Mouse (Mus musculus): Measurements from ENCODE around the gene Gemin4. TPM values are rescaled to one million over a fixed set of nuclear protein-coding genes. Genes with fewer than 3 reads are reported as not detected.

Gene Gemin4
- 1.8 and 2.0 TPM in 2 replicates for polyA plus RNA-seq (2012; ENCODE audit: low replicate concordance)

GRCm38 (mm10) chr11:76217390-76217800 is at the start of gene Gemin4, which contains the start of gene Dbil5:
Gene Gemin4, minus strand, starts transcription at chr11:76217664.
Gene Dbil5, plus strand, starts transcription at chr11:76217608.

GRCm38 (mm10) chr11:76242901-76243810 is 25.7 kb upstream of the Gemin4 start, which contains the start of the genes Mrm3 and Glod4:
Gene Mrm3, plus strand, starts transcription at chr11:76243715.
Gene Glod4, minus strand, starts transcription at chr11:76243725.

GRCm38 (mm10) chr11:76179495-76180145 is 37.8 kb downstream of the Gemin4 start, which contains the start of the genes Vps53 and Fam57a:
Gene Vps53, minus strand, starts transcription at chr11:76179647.
Gene Fam57a, plus strand, starts transcription at chr11:76179671.

Other genes starting within 250 kb of the Gemin4 start
- 0.15 and 1.0 TPM in 2 replicates for gene 1700016K19Rik, start 217.8 kb downstream of the Gemin4 start, polyA plus RNA-seq (2012; ENCODE audit: low replicate concordance)
- 27.0 and 42.8 TPM in 2 replicates for gene Rflnb, start 189.9 kb downstream of the Gemin4 start, polyA plus RNA-seq (2012; ENCODE audit: low replicate concordance)
- 20.7 and 25.8 TPM in 2 replicates for gene Vps53, start 38.0 kb downstream of the Gemin4 start, polyA plus RNA-seq (2012; ENCODE audit: low replicate concordance)
- gene Fam57a, start 38.0 kb downstream of the Gemin4 start, polyA plus RNA-seq (2012; ENCODE audit: low replicate concordance): 0.92 and 1.4 TPM in 2 replicates
- not detected in 2 replicates for gene Dbil5, start 56 bp downstream of the Gemin4 start, polyA plus RNA-seq (2012; ENCODE audit: low replicate concordance)
- gene Mrm3, start 26.1 kb upstream of the Gemin4 start, polyA plus RNA-seq (2012; ENCODE audit: low replicate concordance): 5.7 and 5.9 TPM in 2 replicates
- gene Glod4, start 26.1 kb upstream of the Gemin4 start, polyA plus RNA-seq (2012; ENCODE audit: low replicate concordance): 1.6 and 5.6 TPM in 2 replicates
- 3.7 TPM in 2 replicates for gene Nxn, start 181.5 kb upstream of the Gemin4 start, polyA plus RNA-seq (2012; ENCODE audit: low replicate concordance)
- 8.9 and 9.8 TPM in 2 replicates for gene Timm22, start 189.3 kb upstream of the Gemin4 start, polyA plus RNA-seq (2012; ENCODE audit: low replicate concordance)